Mouse (Mus musculus): ENCODE data around the gene Ptpn3. TPM values are rescaled to one million over a fixed set of nuclear protein-coding genes. Genes with fewer than 3 reads are reported as not detected.
A peak's percentile ranks its signal among the peaks of the same experiment; 100 is the strongest.

The Ptpn3 gene
- polyA plus RNA-seq, 1 experiment from 2014 or later = 3.8 TPM

GRCm38 (mm10) chr4:57300469-57301409, 898 bp downstream of the Ptpn3 start:
- DNase-seq (ENCODE audit: low spot score) = no peak
- no peak for ATAC-seq (ENCODE audit: low read depth)

GRCm38 (mm10) chr4:57299701-57300468, 1.8 kb downstream of the Ptpn3 start:
- Histone ChIP-seq H3K27me3 (replicated peaks; ENCODE audit: control insufficient read depth, insufficient read depth, low read length) (peaks cover 7% of the 10 kb centered on the region; the same call in 1 of the 2 replicates), H3K27ac (replicated peaks; ENCODE audit: low read depth, low read length) (peak overlapping the region; percentile 30; the same call in 1 of the 2 replicates), H3K4me3 (ENCODE audit: low read depth, low read length) (peak overlapping the region; percentile 79), H3K36me3 (ENCODE audit: control insufficient read depth, insufficient read depth, low read length) (no peaks in the 10 kb centered on the region), H3K4me2 (ENCODE audit: low read depth, low read length) (peak overlapping the region; percentile 93), H3K4me1 (ENCODE audit: control insufficient read depth, insufficient read depth, low read length) (peaks cover 16% of the 10 kb centered on the region), H3K9ac (ENCODE audit: low read depth, low read length) (peak overlapping the region; percentile 84), H3K9me3 (ENCODE audit: control insufficient read depth, low read length) (no peaks in the 10 kb centered on the region)
- WGBS = under 1% methylated on average over 34 of the region's 97 CpGs
- ATAC-seq (ENCODE audit: low read depth) (peak; percentile 66), DNase-seq (ENCODE audit: low spot score) (peak; percentile 51)

More at GRCm38 (mm10) chr4:57300469-57301409, 898 bp downstream of the Ptpn3 start:
- peak overlapping the region; percentile 67; the same call in 1 of the 2 replicates for H3K27ac ChIP-seq (replicated peaks; ENCODE audit: low read depth, low read length)
- H3K36me3 ChIP-seq (ENCODE audit: control insufficient read depth, insufficient read depth, low read length) = no peaks in the 10 kb centered on the region
- peak overlapping the region; percentile 93 for H3K4me2 ChIP-seq (ENCODE audit: low read depth, low read length)
- H3K9me3 ChIP-seq (ENCODE audit: control insufficient read depth, low read length) = no peaks in the 10 kb centered on the region
- H3K27me3 ChIP-seq (replicated peaks; ENCODE audit: control insufficient read depth, insufficient read depth, low read length) = peaks cover 7% of the 10 kb centered on the region; the same call in 1 of the 2 replicates
- peak overlapping the region; percentile 84 for H3K9ac ChIP-seq (ENCODE audit: low read depth, low read length)
- peak overlapping the region; percentile 79 for H3K4me3 ChIP-seq (ENCODE audit: low read depth, low read length)
- peaks cover 16% of the 10 kb centered on the region for H3K4me1 ChIP-seq (ENCODE audit: control insufficient read depth, insufficient read depth, low read length)
- under 1% methylated on average over 28 of the region's 37 CpGs for WGBS

- Histone ChIP-seq H3K27me3 (replicated peaks; ENCODE audit: control insufficient read depth, insufficient read depth, low read length) (peaks cover 7% of the 10 kb centered on the region; the same call in 1 of the 2 replicates), H3K9ac (ENCODE audit: low read depth, low read length) (peak overlapping the region; percentile 84), H3K4me1 (ENCODE audit: control insufficient read depth, insufficient read depth, low read length) (peaks cover 16% of the 10 kb centered on the region), H3K4me3 (ENCODE audit: low read depth, low read length) (peak overlapping the region; percentile 79), H3K27ac (replicated peaks; ENCODE audit: low read depth, low read length) (no peak overlapping the region), H3K4me2 (ENCODE audit: low read depth, low read length) (peak overlapping the region; percentile 93), H3K9me3 (ENCODE audit: control insufficient read depth, low read length) (no peaks in the 10 kb centered on the region), H3K36me3 (ENCODE audit: control insufficient read depth, insufficient read depth, low read length) (no peaks in the 10 kb centered on the region)
- DNase-seq (ENCODE audit: low spot score) = peak; percentile 60
- WGBS = 1% methylated on average over 9 of the region's 9 CpGs
- ATAC-seq (ENCODE audit: low read depth) = no peak
Measured at GRCm38 (mm10) chr4:57299308-57299700, 2.3 kb downstream of the Ptpn3 start.

GRCm38 (mm10) chr4:57298181-57298580, 3.5 kb downstream of the Ptpn3 start:
- WGBS = 85% methylated on average over 4 of the region's 4 CpGs
- DNase-seq (ENCODE audit: low spot score) = no peak

GRCm38 (mm10) chr4:57294971-57295656, 6.5 kb downstream of the Ptpn3 start:
- Histone ChIP-seq H3K4me3 (ENCODE audit: low read depth, low read length) (no peak overlapping the region), H3K4me2 (ENCODE audit: low read depth, low read length) (no peak overlapping the region), H3K4me1 (ENCODE audit: control insufficient read depth, insufficient read depth, low read length) (peaks cover 7% of the 10 kb centered on the region; the same call in 1 of the 2 replicates), H3K9me3 (ENCODE audit: control insufficient read depth, low read length) (no peaks in the 10 kb centered on the region), H3K27me3 (replicated peaks; ENCODE audit: control insufficient read depth, insufficient read depth, low read length) (peaks cover 7% of the 10 kb centered on the region; the same call in 1 of the 2 replicates), H3K9ac (ENCODE audit: low read depth, low read length) (no peak overlapping the region), H3K36me3 (ENCODE audit: control insufficient read depth, insufficient read depth, low read length) (no peaks in the 10 kb centered on the region), H3K27ac (replicated peaks; ENCODE audit: low read depth, low read length) (no peak overlapping the region)
- WGBS = 78% methylated on average over 6 of the region's 9 CpGs
- peak; percentile 17; the same call in 1 of the 2 replicates for ATAC-seq (ENCODE audit: low read depth)
- DNase-seq (ENCODE audit: low spot score) = peak; percentile 66

More at GRCm38 (mm10) chr4:57298181-57298580, 3.5 kb downstream of the Ptpn3 start:
- no peak overlapping the region for H3K9ac ChIP-seq (ENCODE audit: low read depth, low read length)
- H3K27ac ChIP-seq (replicated peaks; ENCODE audit: low read depth, low read length) = no peak overlapping the region
- H3K27me3 ChIP-seq (replicated peaks; ENCODE audit: control insufficient read depth, insufficient read depth, low read length) = peaks cover 7% of the 10 kb centered on the region; the same call in 1 of the 2 replicates
- ATAC-seq (ENCODE audit: low read depth) = no peak
- no peak overlapping the region for H3K4me2 ChIP-seq (ENCODE audit: low read depth, low read length)
- no peak overlapping the region for H3K4me3 ChIP-seq (ENCODE audit: low read depth, low read length)
- H3K36me3 ChIP-seq (ENCODE audit: control insufficient read depth, insufficient read depth, low read length) = no peaks in the 10 kb centered on the region
- H3K9me3 ChIP-seq (ENCODE audit: control insufficient read depth, low read length) = no peaks in the 10 kb centered on the region
- peaks cover 16% of the 10 kb centered on the region for H3K4me1 ChIP-seq (ENCODE audit: control insufficient read depth, insufficient read depth, low read length)

- no peak for ATAC-seq (ENCODE audit: low read depth)
- no peak overlapping the region for H3K9ac ChIP-seq (ENCODE audit: low read depth, low read length)
- H3K9me3 ChIP-seq (ENCODE audit: control insufficient read depth, low read length) = no peaks in the 10 kb centered on the region
- no peaks in the 10 kb centered on the region for H3K4me1 ChIP-seq (ENCODE audit: control insufficient read depth, insufficient read depth, low read length)
- 81% methylated on average over 5 of the region's 5 CpGs for WGBS
- H3K4me2 ChIP-seq (ENCODE audit: low read depth, low read length) = no peak overlapping the region
- DNase-seq (ENCODE audit: low spot score) = no peak
- no peaks in the 10 kb centered on the region for H3K27me3 ChIP-seq (replicated peaks; ENCODE audit: control insufficient read depth, insufficient read depth, low read length)
- no peaks in the 10 kb centered on the region for H3K36me3 ChIP-seq (ENCODE audit: control insufficient read depth, insufficient read depth, low read length)
- H3K27ac ChIP-seq (replicated peaks; ENCODE audit: low read depth, low read length) = no peak overlapping the region
- no peak overlapping the region for H3K4me3 ChIP-seq (ENCODE audit: low read depth, low read length)
Measured at GRCm38 (mm10) chr4:57292670-57293069, 9.0 kb downstream of the Ptpn3 start.

- no peaks in the 10 kb centered on the region for H3K9me3 ChIP-seq (ENCODE audit: control insufficient read depth, low read length)
- DNase-seq (ENCODE audit: low spot score) (no peak), ATAC-seq (ENCODE audit: low read depth) (no peak)
- H3K27ac ChIP-seq (replicated peaks; ENCODE audit: low read depth, low read length) = no peak overlapping the region
- H3K4me1 ChIP-seq (ENCODE audit: control insufficient read depth, insufficient read depth, low read length) = no peaks in the 10 kb centered on the region
- no peak overlapping the region for H3K4me3 ChIP-seq (ENCODE audit: low read depth, low read length)
- no peaks in the 10 kb centered on the region for H3K36me3 ChIP-seq (ENCODE audit: control insufficient read depth, insufficient read depth, low read length)
- no peak overlapping the region for H3K4me2 ChIP-seq (ENCODE audit: low read depth, low read length)
- no peak overlapping the region for H3K9ac ChIP-seq (ENCODE audit: low read depth, low read length)
- WGBS = 72% methylated on average over 6 of the region's 6 CpGs
- H3K27me3 ChIP-seq (replicated peaks; ENCODE audit: control insufficient read depth, insufficient read depth, low read length) = no peaks in the 10 kb centered on the region
Measured at GRCm38 (mm10) chr4:57290049-57290448, 11.6 kb downstream of the Ptpn3 start.

GRCm38 (mm10) chr4:57287808-57288207, 13.8 kb downstream of the Ptpn3 start:
- no peak overlapping the region for H3K27ac ChIP-seq (replicated peaks; ENCODE audit: low read depth, low read length)

More at GRCm38 (mm10) chr4:57287808-57288207, 13.8 kb downstream of the Ptpn3 start:
- Histone ChIP-seq H3K36me3 (ENCODE audit: control insufficient read depth, insufficient read depth, low read length) (no peaks in the 10 kb centered on the region), H3K4me1 (ENCODE audit: control insufficient read depth, insufficient read depth, low read length) (no peaks in the 10 kb centered on the region), H3K9me3 (ENCODE audit: control insufficient read depth, low read length) (no peaks in the 10 kb centered on the region), H3K27me3 (replicated peaks; ENCODE audit: control insufficient read depth, insufficient read depth, low read length) (no peaks in the 10 kb centered on the region), H3K9ac (ENCODE audit: low read depth, low read length) (no peak overlapping the region), H3K4me3 (ENCODE audit: low read depth, low read length) (no peak overlapping the region), H3K4me2 (ENCODE audit: low read depth, low read length) (no peak overlapping the region)
- 74% methylated on average over 3 of the region's 3 CpGs for whole genome bisulfite sequencing
- ATAC-seq (ENCODE audit: low read depth) (no peak), DNase-seq (ENCODE audit: low spot score) (no peak)
